Mouse (Mus musculus) liver, postnatal 0 days (tissue): ENCODE results near the gene Alcam. TPM values are rescaled to one million over a fixed set of nuclear protein-coding genes. Genes with fewer than 3 reads are reported as not detected.
A peak's percentile ranks its signal among the peaks of the same experiment; 100 is the strongest.

Experiments used
- ATAC-seq: fragments of 200-750 bp; cut with Nextera tagmentation; 2 replicates; pipeline ENCODE4 v1.8.0; 2017; ENCODE audit warnings: mild to moderate bottlenecking, moderate library complexity
- DNase-seq: peaks from one replicate; pipeline ENCODE4 v3.0.0-alpha.2; 2016
- H3K27ac ChIP-seq: fragments of 300-500 bp; sonication (generic); 2 replicates; pipeline ENCODE4 v1.5.1; 2014; ENCODE audit warnings: antibody characterized with exemption, moderate library complexity, mild to moderate bottlenecking, low read depth
- H3K27me3 ChIP-seq: fragments of 300-500 bp; sonication (generic); 2 replicates; pipeline ENCODE4 v1.6.1; 2014; ENCODE audit warnings: low read length, control low read depth, mixed read lengths; ENCODE audit not compliant: insufficient read depth
- H3K36me3 ChIP-seq: fragments of 300-500 bp; sonication (generic); replicated peaks from 2 replicates; pipeline ENCODE4 v1.6.1; 2014; ENCODE audit warnings: mild to moderate bottlenecking, control low read depth, low read length, moderate library complexity, mixed read lengths; ENCODE audit not compliant: insufficient read depth
- H3K4me1 ChIP-seq: fragments of 300-500 bp; sonication (generic); 2 replicates; pipeline ENCODE4 v1.6.1; 2014; ENCODE audit warnings: antibody characterized with exemption, mild to moderate bottlenecking, control low read depth; ENCODE audit not compliant: insufficient read depth
- H3K4me2 ChIP-seq: fragments of 300-500 bp; sonication (generic); 2 replicates; pipeline ENCODE4 v1.6.1; 2014; ENCODE audit warnings: low read depth, mild to moderate bottlenecking, low read length, moderate library complexity, mixed read lengths
- H3K4me3 ChIP-seq: fragments of 300-500 bp; sonication (generic); 2 replicates; pipeline ENCODE4 v1.5.1; 2014; ENCODE audit warnings: low read depth, low read length
- H3K9ac ChIP-seq: fragments of 300-500 bp; sonication (generic); replicated peaks from 2 replicates; pipeline ENCODE4 v1.6.1; 2014; ENCODE audit warnings: mild to moderate bottlenecking, moderate library complexity
- H3K9me3 ChIP-seq: fragments of 300-500 bp; sonication (generic); 2 replicates; pipeline ENCODE4 v1.6.1; 2016; ENCODE audit warnings: mild to moderate bottlenecking, control low read depth, low read length, mixed read lengths
- CTCF ChIP-seq: sonication (generic); IDR thresholded peaks from 2 replicates; pipeline ENCODE4 v1.5.1; 2016; ENCODE audit warnings: antibody characterized with exemption, low read depth
- EP300 ChIP-seq: IDR thresholded peaks from 2 replicates; pipeline ENCODE4 v1.6.1; 2016; ENCODE audit warnings: antibody characterized with exemption, low read depth, mild to moderate bottlenecking
- WGBS: fragments of 180-500 bp; shearing (Covaris S2); extraction: QIAGEN DNeasy Blood & Tissue Kit; methylation state at CpG from one replicate; pipeline ENCODE4 v1.1.7; 2014; ENCODE audit not compliant: insufficient replicate concordance; 5-methylcytosine and 5-hydroxymethylcytosine counted together
- polyA plus RNA-seq: library from polyadenylated mRNA; unstranded; fragments of >200 nt; fragmentation: Nextera tagmentation; extraction: Ambion mirVana; gene quantifications from 2 replicates; pipeline ENCODE4 v1.2.1, GENCODE M21; 2015

Gene Alcam
- polyA plus RNA-seq, 1 experiment from 2014 or later, result 8.1 TPM

DNA sequence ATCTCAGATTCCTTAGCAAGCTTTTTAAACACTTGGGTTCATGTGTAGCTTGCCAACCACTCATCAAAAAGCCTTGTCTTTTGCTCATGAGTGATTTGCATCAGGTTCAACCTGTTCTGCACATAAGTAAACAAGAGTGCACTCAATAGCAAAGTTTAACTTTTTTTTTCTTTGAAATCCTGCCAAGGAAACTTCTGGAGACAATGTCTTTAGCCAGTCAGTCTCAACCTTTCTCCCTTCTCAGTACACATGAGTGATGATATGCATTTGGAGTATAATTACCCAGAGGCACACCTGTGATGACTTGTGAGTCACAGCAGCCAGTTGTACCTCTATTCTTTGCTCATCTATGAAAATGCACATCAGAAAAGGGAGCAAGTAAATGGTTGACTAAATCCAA is 18.2 kb upstream of the Alcam start:
- DNase-seq (no peak), ATAC-seq (no peak)
- no peak overlapping the region for H3K9ac ChIP-seq
- H3K4me3 ChIP-seq, result no peak overlapping the region
- no peak overlapping the region for H3K4me2 ChIP-seq
- no peaks in the 10 kb centered on the region for H3K9me3 ChIP-seq
- no peak overlapping the region for H3K27ac ChIP-seq
- H3K4me1 ChIP-seq, result no peaks in the 10 kb centered on the region
- H3K36me3 ChIP-seq, result no peaks in the 10 kb centered on the region
- TF ChIP-seq EP300, result no peak
- H3K27me3 ChIP-seq, result no peaks in the 10 kb centered on the region

DNA sequence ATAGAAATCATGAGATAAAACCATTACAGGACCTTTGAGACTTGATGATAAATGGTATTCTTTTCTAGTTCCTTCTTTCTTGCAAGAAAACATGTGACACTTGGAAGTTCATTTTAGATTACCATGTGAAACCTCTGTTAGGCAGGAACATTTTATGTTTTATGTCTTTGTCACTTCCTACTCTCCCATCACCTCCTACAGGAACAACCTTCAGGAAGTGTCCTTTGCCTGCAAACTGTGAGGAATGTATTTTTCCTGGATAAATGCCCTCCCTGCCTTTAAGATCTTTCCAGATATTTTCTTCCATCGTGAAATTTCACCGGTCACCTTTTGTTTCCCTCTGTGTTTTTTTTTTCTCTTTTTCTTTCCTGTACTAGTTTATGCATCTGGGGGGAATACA is 17.0 kb upstream of the Alcam start:
- no peak for ATAC-seq
- 73% methylated on average over 2 of the region's 2 CpGs for WGBS
- H3K27ac ChIP-seq, result no peak overlapping the region
- no peak overlapping the region for H3K9ac ChIP-seq
- no peak for DNase-seq
- no peaks in the 10 kb centered on the region for H3K27me3 ChIP-seq
- H3K4me2 ChIP-seq, result no peak overlapping the region
- H3K4me1 ChIP-seq, result no peaks in the 10 kb centered on the region
- no peak for TF ChIP-seq EP300
- no peak for TF ChIP-seq CTCF
- no peaks in the 10 kb centered on the region for H3K9me3 ChIP-seq
- no peaks in the 10 kb centered on the region for H3K36me3 ChIP-seq
- H3K4me3 ChIP-seq, result no peak overlapping the region

DNA sequence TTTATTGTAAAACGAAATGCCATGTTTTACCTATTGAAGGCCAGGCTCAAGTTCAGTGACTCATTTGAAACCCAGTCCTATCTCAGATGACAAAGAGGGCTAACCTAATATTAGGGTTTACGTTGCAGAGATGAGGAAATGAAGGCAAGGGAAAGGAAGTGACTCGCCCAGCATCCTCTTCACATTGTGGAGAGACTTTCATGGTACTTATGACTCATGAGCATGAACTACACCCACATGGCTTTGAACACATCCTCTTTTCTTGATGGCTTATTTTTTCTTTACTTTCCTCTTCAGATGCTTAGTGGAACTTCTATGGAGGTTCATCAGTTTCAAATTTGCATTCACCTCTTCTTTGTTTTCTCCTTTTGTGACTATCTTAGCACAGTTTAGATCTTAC is 16.4 kb upstream of the Alcam start:
- no peak for DNase-seq

DNA sequence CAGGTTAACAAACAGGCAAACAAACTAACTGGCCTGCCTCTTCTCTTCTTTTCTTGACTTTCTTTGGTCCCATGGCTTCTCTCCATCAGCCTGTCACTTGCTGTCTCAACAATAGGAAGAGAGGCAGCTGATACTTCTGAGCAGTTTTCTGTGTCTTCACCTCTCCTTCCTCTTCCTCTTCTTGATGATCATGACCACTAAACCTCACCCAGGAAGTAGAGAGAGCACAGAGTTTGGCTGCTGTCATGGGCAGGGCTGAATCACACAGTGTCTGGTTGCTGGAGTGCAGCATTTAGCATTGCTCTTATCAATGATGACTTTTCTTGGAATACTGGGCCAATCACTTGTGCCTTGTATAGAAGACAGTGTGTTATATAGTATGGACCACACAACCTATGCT is 14.6 kb upstream of the Alcam start:
- Histone ChIP-seq H3K27ac (peak overlapping the region; percentile 51; the same call in 1 of the 2 replicates), H3K27me3 (no peaks in the 10 kb centered on the region), H3K4me3 (no peak overlapping the region), H3K9me3 (no peaks in the 10 kb centered on the region), H3K9ac (no peak overlapping the region), H3K4me1 (no peaks in the 10 kb centered on the region), H3K36me3 (no peaks in the 10 kb centered on the region), H3K4me2 (no peak overlapping the region)
- ATAC-seq (peak; percentile 33; the same call in 1 of the 2 replicates), DNase-seq (no peak)
- no peak for TF ChIP-seq EP300
- no peak for TF ChIP-seq CTCF

More for the DNA sequence above, 16.4 kb upstream of the Alcam start:
- Histone ChIP-seq H3K4me2 (no peak overlapping the region), H3K4me1 (no peaks in the 10 kb centered on the region), H3K36me3 (no peaks in the 10 kb centered on the region), H3K27me3 (no peaks in the 10 kb centered on the region), H3K4me3 (no peak overlapping the region), H3K9ac (no peak overlapping the region), H3K27ac (no peak overlapping the region), H3K9me3 (no peaks in the 10 kb centered on the region)
- peak; percentile 51 for ATAC-seq
- 45% methylated on average over 3 of the region's 3 CpGs for WGBS
- TF ChIP-seq CTCF (no peak), EP300 (no peak)

DNA sequence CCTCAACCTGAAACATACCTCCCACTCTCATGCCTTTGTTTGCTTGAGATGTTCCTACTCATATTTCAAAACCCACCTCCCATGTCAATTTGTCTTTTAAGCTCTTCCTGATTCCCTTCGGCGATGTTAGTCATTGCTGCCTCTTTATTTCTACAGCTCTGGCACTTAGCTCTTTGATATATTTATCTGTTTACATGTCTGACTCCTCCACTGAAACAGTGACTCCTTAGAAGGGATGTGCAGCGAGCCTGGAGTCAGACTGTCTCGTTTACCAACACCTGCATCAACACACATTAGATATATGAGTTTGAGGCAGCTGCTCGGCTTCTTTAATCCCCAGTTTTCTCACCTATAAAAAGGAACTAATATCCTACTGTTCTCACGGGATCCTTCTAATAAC is 12.9 kb upstream of the Alcam start:
- 68% methylated on average over 6 of the region's 6 CpGs for whole genome bisulfite sequencing
- no peaks in the 10 kb centered on the region for H3K27me3 ChIP-seq
- H3K9me3 ChIP-seq, result no peaks in the 10 kb centered on the region
- ATAC-seq (no peak), DNase-seq (no peak)
- H3K4me1 ChIP-seq, result no peaks in the 10 kb centered on the region
- TF ChIP-seq EP300, result no peak
- H3K9ac ChIP-seq, result no peak overlapping the region
- H3K4me2 ChIP-seq, result no peak overlapping the region
- no peak overlapping the region for H3K4me3 ChIP-seq
- H3K27ac ChIP-seq, result no peak overlapping the region
- no peaks in the 10 kb centered on the region for H3K36me3 ChIP-seq

DNA sequence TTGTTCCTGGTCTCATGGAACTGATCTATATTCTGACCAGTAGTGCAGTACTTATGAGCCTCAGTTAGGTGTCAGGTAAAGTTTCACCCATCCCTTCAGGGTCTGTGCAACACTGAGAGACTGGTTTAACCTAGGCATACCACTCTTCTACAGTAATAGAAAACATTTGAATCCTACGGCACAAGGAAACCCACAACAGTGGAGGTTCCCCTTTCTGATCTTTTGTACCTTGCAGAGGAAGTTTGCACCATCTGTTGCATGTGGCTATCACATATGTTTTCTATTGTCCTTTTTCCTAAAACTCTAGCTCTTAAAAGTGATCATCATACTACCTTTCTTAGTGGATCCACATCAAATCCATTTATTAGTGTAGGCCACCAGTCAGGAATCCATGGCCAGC is 10.7 kb upstream of the Alcam start:
- H3K9me3 ChIP-seq, result no peaks in the 10 kb centered on the region
- H3K4me1 ChIP-seq, result no peaks in the 10 kb centered on the region
- no peak for DNase-seq
- H3K4me3 ChIP-seq, result no peak overlapping the region
- no peak overlapping the region for H3K27ac ChIP-seq
- no peaks in the 10 kb centered on the region for H3K36me3 ChIP-seq
- H3K9ac ChIP-seq, result no peak overlapping the region
- no peak overlapping the region for H3K4me2 ChIP-seq
- H3K27me3 ChIP-seq, result no peaks in the 10 kb centered on the region
- ATAC-seq, result no peak
- 33% methylated on average over 1 of the region's 1 CpGs for WGBS
- TF ChIP-seq CTCF (no peak), EP300 (no peak)

DNA sequence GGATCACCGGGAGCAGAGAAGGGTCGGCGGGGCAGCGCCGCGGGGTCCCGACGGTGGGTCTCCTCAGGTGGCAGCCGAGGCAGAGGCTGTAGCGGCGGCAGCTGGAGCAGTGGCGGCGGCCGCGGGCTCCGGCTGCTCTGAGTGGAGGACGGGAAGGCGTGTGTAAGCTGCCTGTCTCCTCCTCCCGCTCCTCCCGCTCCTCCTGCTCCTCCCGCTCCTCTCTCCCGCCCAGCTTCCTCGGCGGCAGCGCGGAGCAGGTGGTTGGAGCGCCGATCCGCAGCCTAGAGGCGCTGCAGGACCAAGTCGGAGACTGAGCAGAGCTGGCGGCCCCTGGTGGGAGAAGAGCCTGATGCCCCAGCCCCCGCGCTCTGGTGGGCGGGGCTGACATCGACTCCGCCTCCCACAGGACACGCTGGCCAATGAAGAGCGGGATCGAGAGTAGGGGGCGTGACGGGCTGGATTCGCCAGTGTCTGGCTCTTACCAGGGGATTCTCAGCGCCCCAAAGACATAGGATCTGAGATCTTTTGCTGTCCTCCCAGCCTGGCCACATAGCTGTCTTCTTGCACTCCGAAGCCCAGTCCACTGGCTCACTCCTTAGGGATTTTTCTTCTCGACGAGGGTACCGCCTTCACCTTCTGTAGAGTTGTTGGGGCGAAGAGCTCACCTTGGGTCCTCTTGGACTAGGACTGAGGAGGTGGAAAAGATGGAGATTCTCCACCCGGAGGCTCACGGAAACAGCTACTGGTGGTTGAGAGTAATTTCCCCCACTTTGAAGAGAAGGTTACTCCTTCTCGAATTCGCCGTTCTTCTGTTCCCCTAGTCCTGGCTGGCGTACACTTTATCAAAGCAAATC is 785 bp downstream of the Alcam start:
- Histone ChIP-seq H3K27ac (peak overlapping the region; percentile 83), H3K9ac (peak overlapping the region; percentile 68), H3K4me3 (peak overlapping the region; percentile 67), H3K27me3 (peaks cover 6% of the 10 kb centered on the region; the same call in 1 of the 2 replicates), H3K4me2 (peak overlapping the region; percentile 86), H3K36me3 (no peaks in the 10 kb centered on the region), H3K9me3 (no peaks in the 10 kb centered on the region), H3K4me1 (0 out of 2 replicates have a peak, but pooled peaks cover 3% of the 10 kb centered on the region)
- DNase-seq, result peak; percentile 93
- 3% methylated on average over 40 of the region's 55 CpGs for WGBS
- ATAC-seq, result peak; percentile 95
- TF ChIP-seq CTCF (peak; percentile 97), EP300 (no peak)
